Mouse (Mus musculus): ENCODE measurements around the gene Thada.

GRCm38 (mm10) chr17:84351276-84351675 is 114.7 kb downstream of the Thada start:
- TF ChIP-seq POLR2A (IDR thresholded peaks at IDR 0.05; ENCODE audit: borderline replicate concordance, control insufficient read depth, low read depth, low read length) = no peak
- TF ChIP-seq CTCF (IDR thresholded peaks at IDR 0.05; ENCODE audit: control insufficient read depth, insufficient read depth, low read length) = no peak

All from bone marrow, adult 2 months (tissue).